Mouse (Mus musculus) embryonic stem cell, embryonic (primary cell): Measurements from ENCODE around the gene Gipc3.

Experiments used
- CTCF ChIA-PET, 4 experiments: fragments of 300-600 bp in 2 of 4; fragments of 350-600 bp in 2 of 4; sonication (Branson Sonifier 250); formaldehyde crosslinking; loops; one replicate each; lab custom pipeline; 2022; ENCODE audit warnings: inconsistent platforms in 2 of 4; lab: Charles Lee
- POLR2A ChIA-PET, 4 experiments: fragments of 300-600 bp in 2 of 4; fragments of 350-600 bp in 2 of 4; sonication (Branson Sonifier 250); formaldehyde crosslinking; loops; one replicate each; lab custom pipeline; 2022; ENCODE audit warnings: antibody characterized with exemption in 4 of 4, inconsistent platforms in 1 of 4; lab: Charles Lee

Gipc3 gene

GRCm38 (mm10) chr10:81379183-81379553, 36.1 kb upstream of the Gipc3 start:
- ChIA-PET CTCF (interaction anchor here in 3 of 4 experiments (0.5 to 3.0 kb wide), 33 partner anchors 10 to 874 kb away, joined by 3 to 25 read pairs (median 6); partner anchors contain the start of genes Atcay (in 1 of the 3), Cactin (in 1 of the 3), Gm48552 (in 1 of the 3) and Hmg20b (in 1 of the 3)), POLR2A (interaction anchor here (0.6 to 8.9 kb wide), 67 partner anchors 10 to 799 kb away, joined by 3 to 87 read pairs (median 5); partner anchors contain the start of genes Pip5k1c (in 3 of the 4), 4930404N11Rik (in 2 of the 4), Cactin (in 2 of the 4) and Hmg20b (in 2 of the 4))

- CTCF ChIA-PET: interaction anchor here (0.5 to 3.0 kb wide), 43 partner anchors 10 to 874 kb away, joined by 3 to 25 read pairs (median 6); partner anchors contain the start of genes Atcay (in 1 of the 4), Cactin (in 1 of the 4), Gm48552 (in 1 of the 4) and Hmg20b (in 1 of the 4)
- POLR2A ChIA-PET: interaction anchor here (0.6 to 8.9 kb wide), 91 partner anchors 9 to 812 kb away, joined by 3 to 87 read pairs (median 4); partner anchors contain the start of genes Cactin (in 3 of the 4), Map2k2 (in 3 of the 4), Pip5k1c (in 3 of the 4) and 4930404N11Rik (in 2 of the 4)
Measured at GRCm38 (mm10) chr10:81378553-81379182, 35.6 kb upstream of the Gipc3 start.

- ChIA-PET CTCF (interaction anchor here (0.5 to 3.0 kb wide), 40 partner anchors 12 to 497 kb away, joined by 3 to 25 read pairs (median 6); partner anchors contain the start of genes Cactin (in 1 of the 4), Gm48552 (in 1 of the 4), Hmg20b (in 1 of the 4) and Nmrk2 (in 1 of the 4)), POLR2A (interaction anchor here (0.5 to 8.9 kb wide), 84 partner anchors 8 to 811 kb away, joined by 3 to 87 read pairs (median 5); partner anchors contain the start of genes Pip5k1c (in 3 of the 4), 4930404N11Rik (in 2 of the 4), Cactin (in 2 of the 4) and Hmg20b (in 2 of the 4))
Measured at GRCm38 (mm10) chr10:81377793-81378552, 34.9 kb upstream of the Gipc3 start, which contains the start of gene Fzr1. TSS of gene Fzr1 (minus strand) at chr10:81378516.

GRCm38 (mm10) chr10:81377362-81377664, 34.2 kb upstream of the Gipc3 start:
- POLR2A ChIA-PET: interaction anchor here in 3 of 4 experiments (0.7 to 8.9 kb wide), 45 partner anchors 9 to 701 kb away, joined by 3 to 87 read pairs (median 6); partner anchors contain the start of genes Cactin (in 3 of the 3), 4930404N11Rik (in 2 of the 3), Hmg20b (in 2 of the 3) and Mfsd12 (in 2 of the 3)
- CTCF ChIA-PET: interaction anchor here in 2 of 4 experiments (0.7 to 3.0 kb wide), 14 partner anchors 11 to 174 kb away, joined by 3 to 25 read pairs (median 5); partner anchors contain the start of genes 4930404N11Rik (in 1 of the 2), Celf5 (in 1 of the 2), Hmg20b (in 1 of the 2) and Pip5k1c (in 1 of the 2)

GRCm38 (mm10) chr10:81376561-81377361, 33.7 kb upstream of the Gipc3 start:
- CTCF ChIA-PET: interaction anchor here in 3 of 4 experiments (0.6 to 3.0 kb wide), 15 partner anchors 10 to 175 kb away, joined by 3 to 25 read pairs (median 3); partner anchors contain the start of genes 4930404N11Rik (in 1 of the 3), Celf5 (in 1 of the 3), Hmg20b (in 1 of the 3) and Pip5k1c (in 1 of the 3)
- POLR2A ChIA-PET: interaction anchor here in 3 of 4 experiments (0.5 to 8.9 kb wide), 43 partner anchors 9 to 700 kb away, joined by 3 to 87 read pairs (median 5); partner anchors contain the start of genes Cactin (in 3 of the 3), 4930404N11Rik (in 2 of the 3), Hmg20b (in 2 of the 3) and Mfsd12 (in 2 of the 3)

GRCm38 (mm10) chr10:81375322-81375721, 32.3 kb upstream of the Gipc3 start:
- ChIA-PET CTCF (interaction anchor here in 1 of 4 experiments (1.0 kb wide), 1 partner anchor 21 kb away, joined by 3 read pairs; no protein-coding TSS in a partner anchor), POLR2A (interaction anchor here in 2 of 4 experiments (0.5 to 8.9 kb wide), 8 partner anchors 8 to 851 kb away, joined by 3 to 87 read pairs (median 17); partner anchors contain the start of gene 4930404N11Rik (in 1 of the 2))

- ChIA-PET CTCF (interaction anchor here in 1 of 4 experiments (0.7 to 1.7 kb wide), 3 partner anchors 10 to 62 kb away, joined by 3 to 6 read pairs (median 4); partner anchors contain the start of gene Hmg20b), POLR2A (interaction anchor here (0.8 to 8.1 kb wide), 24 partner anchors 9 to 174 kb away, joined by 3 to 87 read pairs (median 5); partner anchors contain the start of genes Fzr1 (in 2 of the 4), Pip5k1c (in 2 of the 4), Cactin (in 1 of the 4) and Dohh (in 1 of the 4))
Measured at GRCm38 (mm10) chr10:81367207-81367495, 24.1 kb upstream of the Gipc3 start.

- ChIA-PET POLR2A (interaction anchor here (0.6 to 8.1 kb wide), 44 partner anchors 10 to 174 kb away, joined by 3 to 87 read pairs (median 4); partner anchors contain the start of genes Dohh (in 3 of the 4), Gm48551 (in 3 of the 4), Cactin (in 2 of the 4) and Fzr1 (in 2 of the 4)), CTCF (interaction anchor here in 1 of 4 experiments (0.6 to 1.7 kb wide), 6 partner anchors 10 to 74 kb away, joined by 3 to 8 read pairs (median 4); partner anchors contain the start of genes Gipc3, Hmg20b and Pip5k1c)
Measured at GRCm38 (mm10) chr10:81366477-81367206, 23.6 kb upstream of the Gipc3 start.

- ChIA-PET POLR2A (interaction anchor here (0.6 to 8.1 kb wide), 47 partner anchors 9 to 181 kb away, joined by 3 to 87 read pairs (median 4); partner anchors contain the start of genes Dohh (in 3 of the 4), Gm48551 (in 3 of the 4), Fzr1 (in 2 of the 4) and Mfsd12 (in 2 of the 4)), CTCF (interaction anchor here in 1 of 4 experiments (0.6 to 1.7 kb wide), 8 partner anchors 9 to 480 kb away, joined by 3 to 8 read pairs (median 3); partner anchors contain the start of genes Celf5, Gipc3, Hmg20b and Pip5k1c)
Measured at GRCm38 (mm10) chr10:81365672-81366476, 22.8 kb upstream of the Gipc3 start, which contains the start of gene 4930404N11Rik. TSS of gene 4930404N11Rik (minus strand) at chr10:81365816.

GRCm38 (mm10) chr10:81365073-81365472, 22.0 kb upstream of the Gipc3 start:
- POLR2A ChIA-PET: interaction anchor here (0.9 to 8.1 kb wide), 30 partner anchors 8 to 180 kb away, joined by 3 to 87 read pairs (median 6); partner anchors contain the start of genes Dohh (in 3 of the 4), Gm48551 (in 3 of the 4), Fzr1 (in 2 of the 4) and Mfsd12 (in 2 of the 4)
- CTCF ChIA-PET: interaction anchor here in 1 of 4 experiments (1.0 to 1.7 kb wide), 4 partner anchors 14 to 85 kb away, joined by 3 to 8 read pairs (median 3); partner anchors contain the start of gene Pip5k1c

- POLR2A ChIA-PET: interaction anchor here in 3 of 4 experiments (0.6 to 8.1 kb wide), 23 partner anchors 9 to 416 kb away, joined by 3 to 87 read pairs (median 4); partner anchors contain the start of genes Fzr1 (in 2 of the 3), Pip5k1c (in 1 of the 3) and Tbxa2r (in 1 of the 3)
Measured at GRCm38 (mm10) chr10:81364666-81365065, 21.6 kb upstream of the Gipc3 start.

GRCm38 (mm10) chr10:81363436-81364346, 20.6 kb upstream of the Gipc3 start:
- POLR2A ChIA-PET: interaction anchor here in 3 of 4 experiments (0.5 to 8.1 kb wide), 31 partner anchors 8 to 1484 kb away, joined by 3 to 87 read pairs (median 4); partner anchors contain the start of genes Fzr1 (in 3 of the 3), Pip5k1c (in 1 of the 3) and Zfr2 (in 1 of the 3)
- CTCF ChIA-PET: interaction anchor here (0.6 to 1.6 kb wide), 10 partner anchors 15 to 917 kb away, joined by 3 to 5 read pairs (median 3); partner anchors contain the start of gene Pip5k1c (in 1 of the 4)

More at GRCm38 (mm10) chr10:81364666-81365065, 21.6 kb upstream of the Gipc3 start:
- CTCF ChIA-PET: interaction anchor here in 3 of 4 experiments (0.7 to 1.6 kb wide), 5 partner anchors 14 to 178 kb away, joined by 3 to 5 read pairs (median 3); partner anchors contain the start of gene Pip5k1c (in 1 of the 3)
